Mouse (Mus musculus): ENCODE results near the gene Babam2.
A peak's percentile ranks its signal among the peaks of the same experiment; 100 is the strongest.

Gene Babam2

DNA sequence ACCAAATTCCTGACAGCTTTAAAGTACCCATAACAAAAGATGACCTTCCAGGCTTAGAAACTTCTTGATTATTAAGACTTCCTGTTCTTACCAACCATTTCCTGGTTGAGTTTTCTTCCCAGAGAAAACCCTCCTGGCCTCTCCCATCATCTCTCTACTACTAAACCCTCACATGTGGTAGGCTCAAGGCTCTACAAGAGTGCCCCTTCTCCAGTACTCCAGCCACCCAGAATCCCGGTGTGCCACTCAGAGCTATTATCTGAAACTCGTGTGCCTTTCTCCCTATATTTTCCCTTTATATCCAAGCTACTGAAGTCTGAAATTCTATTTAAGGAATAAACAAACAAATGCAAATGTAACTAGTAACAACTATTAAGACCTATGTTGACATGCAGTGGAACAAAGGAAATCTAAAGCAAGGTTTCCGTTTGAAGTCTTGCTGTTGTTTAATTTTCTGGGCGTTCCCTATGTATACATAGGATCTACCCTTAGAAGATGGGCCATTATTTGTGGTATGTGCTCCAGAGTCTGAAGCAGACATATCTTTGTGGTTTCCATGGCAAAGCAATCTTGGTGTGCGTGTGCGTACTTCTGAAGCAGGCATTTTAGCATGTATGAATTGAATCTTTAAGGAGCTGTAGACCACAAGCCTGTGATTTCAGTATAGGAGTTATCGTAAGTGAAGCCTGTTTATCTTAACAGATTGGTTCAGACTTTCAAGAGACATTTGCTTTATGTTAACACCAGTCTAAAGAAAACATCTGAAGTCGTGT is 361.2 kb downstream of the Babam2 start:
- peak; percentile 12 for DNase-seq

DNA sequence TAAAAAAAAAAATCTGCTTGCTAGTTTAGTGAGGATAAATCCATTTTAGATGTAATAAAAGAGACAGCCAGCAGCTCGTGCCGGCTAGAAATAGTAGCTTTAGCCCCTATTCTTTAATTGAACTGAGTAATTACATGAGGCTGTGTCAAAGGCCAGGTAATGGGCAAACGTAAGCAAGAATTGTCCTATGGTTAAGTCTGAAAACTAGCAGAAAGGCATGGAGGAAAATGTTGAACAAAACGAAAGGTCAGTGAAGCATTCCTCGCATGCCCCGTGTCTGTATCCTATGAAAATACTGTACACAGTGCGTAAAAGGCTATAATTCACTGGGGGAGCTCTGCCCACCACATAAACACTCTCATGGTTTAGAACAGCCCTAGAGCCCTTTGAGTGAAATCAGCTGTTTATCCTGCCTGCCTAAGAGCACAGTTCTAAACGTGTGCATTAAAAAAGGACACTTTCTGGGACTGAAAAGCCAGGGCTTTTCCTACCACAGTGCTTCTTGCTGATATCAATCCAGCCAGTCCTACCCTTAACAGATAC is 361.8 kb downstream of the Babam2 start:
- DNase-seq = peak; percentile 15

DNA sequence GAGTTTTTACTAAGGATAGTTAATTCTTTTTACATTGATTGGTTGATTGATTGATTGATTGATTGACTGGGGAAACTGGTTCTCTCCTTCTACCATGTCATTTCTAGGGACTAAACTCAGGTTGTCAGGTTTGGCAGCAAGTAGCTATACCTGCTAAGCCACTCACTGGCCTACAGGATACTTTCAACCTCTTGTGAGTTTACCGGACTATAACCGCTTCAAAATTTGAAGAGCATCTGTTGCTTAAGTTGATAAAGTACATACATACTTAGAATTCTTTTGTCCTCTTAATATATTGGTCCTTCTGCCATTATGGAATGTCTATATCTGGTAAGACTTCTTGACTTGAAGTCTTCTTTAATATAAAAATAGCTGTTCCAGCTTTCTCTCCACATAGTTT is 363.0 kb downstream of the Babam2 start:
- peak; percentile 37 for DNase-seq

DNA sequence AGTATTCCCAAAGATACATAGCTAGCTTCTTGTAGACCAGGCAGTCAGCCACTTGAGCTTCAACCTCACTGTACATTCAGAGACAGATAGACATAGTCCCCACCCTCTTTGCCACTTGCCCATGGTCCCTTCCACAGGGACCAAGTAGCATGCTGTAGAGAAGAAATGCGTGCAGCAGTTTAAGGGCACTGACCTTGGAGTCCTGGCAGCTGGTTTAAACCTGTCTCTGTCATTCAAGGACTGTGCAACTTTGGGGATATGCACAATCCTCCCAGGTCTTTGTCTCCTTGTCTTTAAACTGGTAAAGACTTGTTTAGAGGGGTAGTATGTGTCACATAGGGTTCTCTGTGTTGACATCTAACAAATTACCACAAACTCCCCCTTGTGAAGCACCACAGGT is 364.4 kb downstream of the Babam2 start:
- peak; percentile 36 for DNase-seq

DNA sequence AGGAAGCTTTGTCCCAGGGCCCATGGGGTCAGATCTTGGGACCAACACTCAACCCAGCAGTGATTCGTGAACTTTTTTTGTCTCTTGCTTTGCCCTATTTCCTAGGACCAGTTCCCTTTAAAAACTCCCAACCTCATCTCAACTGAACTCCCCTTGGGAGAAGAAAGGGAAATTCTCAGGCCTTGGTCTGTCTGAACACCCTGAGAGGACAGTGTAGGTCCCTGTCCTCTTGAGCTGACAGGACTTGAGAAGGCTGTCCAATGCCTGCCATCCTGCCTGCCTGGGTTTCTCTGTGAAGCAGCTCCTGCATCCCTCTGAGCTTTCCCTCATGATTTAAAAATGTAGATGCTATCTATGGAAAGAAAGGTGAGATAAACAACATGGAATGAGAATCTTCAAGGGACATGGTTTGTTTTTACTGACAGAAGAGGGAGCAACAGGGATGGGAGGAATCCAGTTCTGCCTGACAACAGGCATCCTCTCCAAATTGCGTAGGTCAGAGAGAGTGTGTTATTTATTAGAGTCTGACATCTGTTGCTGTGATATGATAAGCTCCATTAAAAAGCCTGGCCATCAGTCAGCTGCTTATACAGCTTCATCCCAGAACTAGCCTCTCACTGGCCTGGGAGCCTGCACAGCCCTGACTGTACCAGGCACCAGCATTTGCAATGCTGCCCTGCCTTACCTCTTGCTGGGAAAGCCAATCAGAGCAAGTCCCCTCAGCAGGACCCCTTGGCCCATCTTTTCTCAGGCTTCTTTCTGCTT is 367.0 kb downstream of the Babam2 start:
- peak; percentile 92 for DNase-seq

DNA sequence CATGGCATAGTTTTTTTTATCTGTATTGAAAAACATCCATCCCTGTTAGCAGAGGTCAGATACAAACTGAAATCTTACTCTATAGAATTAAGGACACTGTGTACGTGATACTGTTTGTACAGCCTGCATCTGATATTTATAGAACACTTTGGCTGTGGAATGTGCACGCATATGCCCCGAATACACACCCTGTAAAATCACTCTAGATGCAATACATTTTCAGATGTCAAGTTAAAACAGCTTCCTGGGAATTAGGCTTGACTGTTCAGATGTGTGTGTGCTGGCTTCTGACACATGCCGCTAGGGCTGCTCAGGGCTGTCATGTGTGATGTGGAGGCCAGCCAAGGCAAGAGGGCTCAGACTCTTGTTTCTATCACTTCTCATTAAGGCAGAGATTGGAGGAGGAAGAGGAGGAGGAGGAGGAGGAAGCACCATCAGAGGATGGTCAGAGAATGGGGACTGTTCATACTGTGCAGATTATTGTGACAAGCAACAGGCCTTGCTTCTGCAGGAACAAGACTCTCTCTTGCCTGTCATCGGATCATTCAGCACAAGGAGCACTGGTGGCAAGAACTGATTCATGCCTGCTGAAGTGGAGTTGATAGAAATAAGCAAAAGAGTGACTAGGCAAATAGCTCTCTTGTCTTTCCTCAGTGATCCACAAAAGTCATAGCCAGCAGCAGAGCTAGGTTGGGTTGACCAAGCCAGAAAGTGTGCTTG is 368.7 kb downstream of the Babam2 start:
- DNase-seq = peak; percentile 72

DNA sequence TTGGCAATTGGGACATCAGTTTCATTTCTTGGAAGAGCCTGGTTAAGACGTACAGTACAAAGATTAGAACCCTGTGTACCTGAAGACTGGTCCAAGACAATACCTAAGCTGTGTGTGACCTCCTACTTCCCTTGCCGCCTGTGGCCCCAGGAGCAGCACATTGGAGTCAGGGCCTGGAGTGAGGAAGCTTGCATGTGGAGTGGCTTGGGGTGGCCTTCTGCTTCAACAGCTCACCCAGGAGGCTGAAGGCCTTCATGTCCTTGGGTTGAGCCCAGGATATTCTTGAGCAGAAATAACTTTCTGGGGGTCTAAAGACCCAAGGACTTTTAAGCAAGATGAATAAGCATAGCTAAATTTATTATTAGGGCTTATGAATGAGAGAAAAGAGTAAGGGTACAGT is 369.4 kb downstream of the Babam2 start:
- peak; percentile 68 for DNase-seq

DNA sequence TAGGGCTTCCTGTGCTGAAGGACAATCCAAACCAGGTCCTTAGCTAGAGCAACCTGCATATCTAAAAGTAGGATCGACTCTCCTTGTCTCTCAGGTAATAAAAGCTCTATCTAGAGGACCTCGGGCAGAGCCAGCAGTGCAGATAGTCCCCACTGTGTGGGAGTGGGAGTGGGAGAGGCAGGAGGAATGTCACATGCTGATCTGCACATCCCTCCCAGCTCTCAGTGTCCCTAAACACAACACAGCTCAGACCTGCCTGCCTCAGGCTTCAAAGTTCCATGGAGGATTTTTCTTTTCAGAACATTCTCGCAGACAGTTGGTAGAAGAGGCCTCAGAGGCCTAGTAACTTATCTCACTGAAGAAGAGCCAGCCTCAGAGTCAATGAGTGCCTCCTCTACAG is 371.1 kb downstream of the Babam2 start:
- peak; percentile 57 for DNase-seq

DNA sequence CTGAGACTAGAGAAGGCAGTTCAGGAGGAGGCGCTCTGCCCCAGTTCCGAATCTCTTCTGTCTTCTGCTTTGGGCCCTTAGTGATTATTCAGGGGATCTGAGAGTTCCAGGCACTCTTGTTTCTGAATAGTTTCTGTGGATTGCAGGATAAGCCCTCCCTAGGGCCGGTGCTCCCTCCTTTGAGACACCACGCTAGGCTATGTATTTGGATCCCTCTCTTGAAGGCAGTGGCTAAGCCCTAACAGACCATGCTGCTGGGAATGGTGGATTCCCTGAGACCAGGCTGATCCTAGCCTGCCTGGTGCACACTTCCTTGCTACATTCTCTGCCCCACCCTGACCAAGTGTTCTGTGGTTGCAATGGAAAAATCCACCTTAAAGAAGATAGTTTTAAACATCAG is 371.6 kb downstream of the Babam2 start:
- DNase-seq = peak; percentile 87

DNA sequence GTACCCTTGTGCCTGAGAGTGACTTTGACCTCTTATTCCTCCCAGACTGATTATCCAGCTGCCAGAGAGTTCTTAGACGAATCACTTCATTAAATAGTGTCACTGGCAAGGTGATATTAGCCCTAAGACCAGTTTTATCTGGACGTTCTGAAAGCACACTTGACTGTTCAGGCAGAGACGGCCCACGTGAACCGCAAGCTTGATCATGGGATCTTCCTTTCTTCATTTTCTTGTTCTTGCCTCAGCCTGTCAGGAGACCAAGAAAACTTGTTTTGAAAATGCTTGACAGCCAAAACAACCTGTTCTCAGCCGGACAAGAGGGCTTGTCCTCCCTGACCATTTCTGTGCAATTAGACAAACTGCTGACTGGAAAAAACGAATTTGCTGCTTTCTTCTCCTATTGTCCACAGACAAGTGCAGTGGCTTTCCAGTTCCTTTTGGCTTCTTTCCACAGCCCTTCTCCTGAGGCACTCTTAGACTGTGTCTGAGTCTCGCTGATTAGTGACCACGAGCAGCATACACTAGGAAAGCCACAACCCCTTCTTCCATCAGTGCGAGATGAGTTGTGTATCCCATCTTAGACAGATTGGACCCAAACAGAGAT is 372.2 kb downstream of the Babam2 start:
- peak; percentile 91 for DNase-seq

DNA sequence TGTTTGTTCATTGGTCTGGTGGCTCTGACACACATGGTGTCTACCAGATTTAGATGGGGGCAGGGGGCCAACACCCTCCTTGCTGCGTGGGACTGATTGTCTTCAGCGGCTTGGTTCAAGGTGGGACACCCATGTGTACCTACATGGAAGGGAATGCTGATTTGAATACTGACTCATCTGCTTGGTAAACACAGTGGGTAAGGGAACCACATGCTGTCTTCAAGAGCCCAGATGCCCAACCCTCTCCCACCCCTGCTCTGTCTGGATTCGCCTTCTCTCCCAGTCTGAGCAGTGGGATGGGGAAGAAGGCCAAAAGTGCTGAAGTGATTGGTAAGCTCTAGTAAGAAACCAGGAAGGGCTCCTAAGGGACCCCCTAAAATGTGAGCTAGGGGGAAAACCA is 373.3 kb downstream of the Babam2 start:
- DNase-seq = peak; percentile 87

DNA sequence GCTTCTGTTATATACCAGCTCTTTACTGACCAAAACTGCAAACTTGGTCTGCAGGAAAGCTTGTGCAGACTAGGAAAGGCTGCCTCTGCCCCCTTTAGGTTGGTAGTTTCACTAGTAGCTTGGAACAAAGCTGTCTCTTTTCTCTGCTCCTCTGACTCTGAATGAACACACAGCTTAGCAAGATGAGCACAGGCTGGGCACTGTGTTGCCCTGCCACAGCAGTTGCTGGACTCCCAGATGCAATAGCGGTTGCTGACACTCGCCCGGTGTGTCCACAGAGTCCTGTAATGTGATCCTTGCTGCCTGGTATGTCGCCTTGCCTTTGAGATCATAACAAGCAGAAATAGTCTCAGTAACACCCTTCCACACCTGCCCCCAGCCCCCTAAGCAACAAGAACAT is 373.8 kb downstream of the Babam2 start:
- peak; percentile 61 for DNase-seq

DNA sequence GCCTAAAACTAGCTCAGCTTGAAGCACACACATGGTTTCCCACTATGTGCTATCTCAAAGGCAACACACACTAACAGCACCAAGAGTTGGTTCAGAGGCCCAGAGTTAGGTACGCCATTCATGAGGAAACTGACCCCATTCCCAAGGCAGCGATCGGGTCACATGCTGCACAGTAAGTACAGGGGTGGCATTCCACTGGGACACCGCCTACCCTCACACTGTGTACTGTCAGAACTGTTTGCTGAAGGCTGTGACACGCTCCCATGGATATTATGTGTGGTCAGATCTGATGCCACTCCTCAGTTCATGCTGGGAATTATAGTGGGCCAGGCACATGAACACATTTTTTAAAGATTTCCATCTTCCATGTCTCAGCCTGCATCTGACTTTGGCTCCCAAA is 374.3 kb downstream of the Babam2 start:
- DNase-seq = peak; percentile 74

DNA sequence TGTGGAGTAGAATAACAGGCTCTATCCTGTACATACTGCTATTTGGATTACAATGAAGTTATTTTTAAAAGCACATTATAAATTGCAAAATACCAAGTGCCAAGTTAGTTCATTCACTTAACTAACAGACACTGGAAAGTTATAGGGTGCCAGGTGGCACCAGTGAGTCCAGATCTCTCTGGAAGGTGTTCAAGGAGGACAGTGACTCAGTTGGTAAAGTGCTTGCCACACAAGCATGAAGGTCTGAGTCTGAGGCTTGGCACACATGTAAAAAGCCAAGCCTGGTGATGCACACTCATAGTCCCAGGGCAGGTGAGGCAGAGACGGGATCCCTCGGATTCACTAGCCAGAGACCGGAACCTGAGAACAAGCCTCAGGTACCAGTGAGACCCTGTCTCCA is 375.4 kb downstream of the Babam2 start:
- no peak for DNase-seq

DNA sequence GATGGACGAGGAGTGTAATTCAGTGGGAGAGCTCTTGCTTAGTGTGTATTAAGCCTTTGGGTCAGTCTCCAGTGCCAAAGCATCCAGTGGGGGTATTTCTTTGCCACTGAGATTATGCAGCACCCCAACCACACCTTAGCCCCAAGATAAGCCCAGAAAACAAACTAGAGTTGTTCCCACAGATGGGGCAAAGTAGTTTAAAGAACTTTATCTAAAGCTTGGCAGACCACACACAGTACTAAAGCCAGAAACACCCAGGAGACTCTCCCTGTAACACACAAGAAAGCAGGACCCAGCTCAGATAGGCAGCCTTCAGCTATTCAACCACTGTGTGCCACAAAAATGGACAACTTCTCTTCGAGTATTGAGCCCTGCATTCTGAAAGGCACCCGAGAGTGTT is 376.6 kb downstream of the Babam2 start:
- peak; percentile 65 for DNase-seq

DNA sequence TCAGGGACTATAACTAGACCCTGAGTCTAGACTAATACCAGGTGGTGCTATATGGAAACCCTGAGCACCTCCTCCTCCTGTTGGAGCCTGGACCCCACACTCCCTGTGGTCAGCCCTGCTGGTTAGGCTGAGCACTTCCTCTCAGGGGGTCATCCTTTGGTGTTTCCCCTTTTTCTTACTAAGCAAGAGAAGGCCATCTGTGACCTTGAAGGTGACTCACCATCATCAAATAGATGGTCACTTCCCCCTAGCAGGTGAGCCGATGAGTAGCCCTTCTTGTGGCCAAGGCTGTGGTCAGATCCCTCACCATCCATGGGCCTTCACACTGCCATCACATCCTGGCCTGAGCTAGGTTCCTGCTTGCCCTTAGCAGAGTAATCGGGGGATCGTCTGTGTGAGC is 379.7 kb downstream of the Babam2 start:
- peak; percentile 76 for DNase-seq

DNA sequence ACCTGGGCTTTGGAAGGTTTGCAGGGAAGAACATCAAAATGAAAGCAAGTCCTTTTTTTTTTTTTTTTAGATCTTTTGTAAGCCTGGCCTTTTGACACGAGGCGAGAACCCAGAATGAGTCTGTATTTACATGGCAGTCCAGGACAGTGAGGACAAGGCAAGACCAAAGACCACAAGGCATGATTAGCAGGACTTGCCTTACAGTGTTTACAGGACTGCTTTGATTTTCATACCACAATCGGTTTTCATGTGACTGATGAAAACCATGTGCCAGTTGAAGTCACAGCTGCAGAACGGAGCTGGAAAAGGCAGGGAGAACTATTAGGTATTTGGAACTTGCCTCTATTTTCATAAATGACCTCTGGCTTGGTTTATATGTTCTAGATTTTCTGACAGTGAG is 381.5 kb downstream of the Babam2 start:
- DNase-seq = peak; percentile 76

DNA sequence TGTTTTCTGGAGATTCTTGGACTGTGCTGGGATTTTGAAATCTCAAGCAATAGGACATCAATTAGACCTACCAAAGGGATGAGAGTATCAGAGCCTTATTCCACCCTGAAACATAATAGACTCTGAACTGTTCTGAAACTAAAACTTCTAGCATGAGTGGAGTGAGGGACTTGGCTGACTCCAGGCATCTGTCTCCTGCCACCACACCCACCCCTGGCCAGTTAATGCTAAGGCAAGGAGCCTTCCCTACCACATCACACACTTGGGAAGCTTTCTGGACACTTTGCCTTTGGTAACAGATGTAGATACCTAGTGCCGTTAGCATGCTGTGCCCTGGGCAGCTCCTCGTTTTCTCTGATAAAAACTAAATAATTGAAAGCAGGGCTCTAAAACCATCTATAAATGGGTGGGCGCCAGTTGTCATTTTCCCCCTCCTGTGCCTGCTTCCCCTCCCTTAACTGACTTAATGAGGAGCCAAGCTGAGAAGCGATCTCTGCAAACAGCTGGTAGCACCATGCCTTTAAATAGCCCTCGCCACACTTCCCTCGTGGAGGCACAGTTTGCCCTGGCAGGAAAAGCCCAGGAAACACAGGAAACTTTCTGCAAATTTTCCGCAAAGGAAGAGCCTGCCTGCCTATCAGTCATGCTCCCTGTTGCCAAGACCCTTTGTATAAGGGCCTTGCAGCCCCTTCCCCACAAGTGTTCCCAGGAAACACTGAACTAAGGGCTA is 383.2 kb downstream of the Babam2 start:
- peak; percentile 90 for DNase-seq

DNA sequence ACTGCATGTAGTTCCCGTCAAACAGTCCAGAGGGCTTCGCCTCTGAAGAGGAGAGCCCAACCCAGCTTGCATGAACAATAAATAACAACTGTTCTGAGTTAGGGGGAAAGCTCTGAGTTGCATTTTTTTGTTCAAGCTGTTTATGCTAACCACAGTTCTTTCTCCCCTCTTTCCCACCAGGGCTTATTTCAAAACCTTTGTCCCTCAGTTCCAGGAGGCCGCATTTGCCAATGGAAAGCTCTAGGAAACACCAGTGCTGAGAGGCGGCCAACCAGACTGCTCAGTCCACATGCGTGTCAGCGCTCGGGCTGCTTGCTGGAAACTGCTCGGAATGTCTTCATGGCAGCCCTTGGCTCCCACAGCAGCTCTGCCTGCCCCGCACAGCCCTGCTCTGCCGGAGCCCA is 386.9 kb downstream of the Babam2 start:
- DNase-seq = peak; percentile 92

DNA sequence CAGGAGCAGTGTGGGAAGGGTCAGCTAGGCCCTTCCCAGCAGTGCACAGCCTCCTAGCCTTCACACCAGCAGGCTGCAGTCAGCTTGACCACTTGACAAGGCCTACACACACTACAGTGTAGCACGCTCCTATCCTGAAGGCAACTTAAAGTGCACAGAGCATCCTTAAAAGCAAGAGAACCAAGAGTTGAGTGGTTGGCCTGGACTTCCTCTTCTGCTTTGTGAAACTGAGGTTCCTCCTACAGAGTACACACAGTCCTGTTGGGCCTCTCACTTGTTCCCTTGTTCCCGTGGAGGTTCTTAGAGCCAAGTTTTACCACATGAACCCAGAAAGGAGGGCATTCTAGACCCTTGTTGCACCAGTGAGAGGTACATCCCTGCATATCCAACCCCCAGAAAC is 388.1 kb downstream of the Babam2 start:
- DNase-seq = peak; percentile 92

DNA sequence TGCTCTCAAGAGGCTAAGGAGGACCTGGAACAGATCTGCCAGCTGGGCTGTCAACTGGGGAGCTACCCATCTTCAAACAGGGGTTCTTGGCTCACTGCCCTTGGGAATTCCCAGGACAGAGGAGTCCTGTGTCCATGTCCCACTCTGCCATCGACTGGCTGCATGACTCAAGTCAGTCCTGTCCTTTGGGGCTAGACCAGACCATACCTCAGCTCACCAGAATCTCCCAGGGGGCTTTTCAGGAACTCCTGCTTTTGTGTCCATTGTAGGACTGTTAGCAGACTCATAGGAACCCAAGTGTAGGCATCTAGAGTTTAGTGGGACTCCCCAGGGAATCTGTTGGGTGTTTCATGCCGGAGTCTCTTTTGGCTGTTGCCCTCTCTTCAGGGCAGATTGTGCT is 388.5 kb downstream of the Babam2 start:
- peak; percentile 91 for DNase-seq

DNA sequence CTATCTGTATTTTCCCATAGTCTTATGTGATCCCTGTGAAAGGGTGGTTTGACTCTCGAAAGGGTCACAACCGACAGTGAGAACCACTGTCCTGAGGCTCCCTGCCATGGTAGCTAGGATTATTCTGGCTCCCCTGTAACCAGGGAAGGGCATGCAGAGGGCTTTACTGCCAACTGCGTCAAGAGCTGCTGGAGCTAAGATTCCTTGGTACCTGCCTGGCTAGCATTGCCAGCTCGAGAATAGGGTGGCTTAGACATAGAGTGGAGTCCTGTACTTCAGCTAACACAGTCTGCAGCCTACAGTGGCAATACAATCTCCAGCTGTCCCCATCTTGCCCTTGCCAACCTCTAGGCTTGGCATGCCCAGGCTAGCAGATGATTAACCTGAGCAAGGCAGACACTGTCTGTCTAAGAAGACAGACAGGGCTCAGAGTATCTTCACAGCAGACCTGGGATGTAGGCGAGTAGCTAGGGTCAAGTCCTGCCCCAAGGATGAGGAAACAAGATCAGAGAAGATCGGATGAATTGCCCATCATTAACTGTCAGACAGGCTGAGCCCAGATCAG is 389.1 kb downstream of the Babam2 start:
- peak; percentile 90 for DNase-seq
